Mouse (Mus musculus): ENCODE results near the gene Slc37a1. TPM values are rescaled to one million over a fixed set of nuclear protein-coding genes. Genes with fewer than 3 reads are reported as not detected.
A peak's percentile ranks its signal among the peaks of the same experiment; 100 is the strongest.

Gene Slc37a1
- total and polyA plus RNA-seq, 2 experiments: 1.4 to 4.7 TPM

DNA sequence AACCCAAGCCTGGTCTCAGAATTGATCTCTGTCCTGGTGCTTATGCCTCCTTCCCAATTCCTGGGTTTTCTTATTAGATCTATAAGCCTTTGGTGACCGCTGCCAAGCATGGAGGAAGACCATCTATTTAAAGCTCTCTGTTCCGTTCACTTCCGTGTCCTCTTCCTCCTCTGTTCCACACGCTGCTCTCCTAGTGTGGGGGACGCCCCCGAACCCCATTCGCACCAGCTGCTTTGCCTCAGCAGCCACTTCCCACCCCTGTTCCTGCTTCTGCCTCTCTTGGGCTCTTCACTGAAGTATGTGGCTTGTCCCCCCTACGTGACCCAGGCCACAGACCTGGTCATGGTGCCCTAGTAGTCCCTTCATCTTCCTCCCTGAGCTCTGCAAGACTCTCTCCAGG is 37.6 kb downstream of the Slc37a1 start:
- no peak for TF ChIP-seq POLR2A (IDR thresholded peaks at IDR 0.05; ENCODE audit: extremely low read depth, insufficient read depth, low read length)
- no peak for TF ChIP-seq CTCF (IDR thresholded peaks at IDR 0.05; ENCODE audit: low read depth, low read length)
- WGBS: 92% methylated on average over 8 of the region's 8 CpGs
- H3K9ac ChIP-seq (ENCODE audit: low read depth, low read length): no peak overlapping the region

DNA sequence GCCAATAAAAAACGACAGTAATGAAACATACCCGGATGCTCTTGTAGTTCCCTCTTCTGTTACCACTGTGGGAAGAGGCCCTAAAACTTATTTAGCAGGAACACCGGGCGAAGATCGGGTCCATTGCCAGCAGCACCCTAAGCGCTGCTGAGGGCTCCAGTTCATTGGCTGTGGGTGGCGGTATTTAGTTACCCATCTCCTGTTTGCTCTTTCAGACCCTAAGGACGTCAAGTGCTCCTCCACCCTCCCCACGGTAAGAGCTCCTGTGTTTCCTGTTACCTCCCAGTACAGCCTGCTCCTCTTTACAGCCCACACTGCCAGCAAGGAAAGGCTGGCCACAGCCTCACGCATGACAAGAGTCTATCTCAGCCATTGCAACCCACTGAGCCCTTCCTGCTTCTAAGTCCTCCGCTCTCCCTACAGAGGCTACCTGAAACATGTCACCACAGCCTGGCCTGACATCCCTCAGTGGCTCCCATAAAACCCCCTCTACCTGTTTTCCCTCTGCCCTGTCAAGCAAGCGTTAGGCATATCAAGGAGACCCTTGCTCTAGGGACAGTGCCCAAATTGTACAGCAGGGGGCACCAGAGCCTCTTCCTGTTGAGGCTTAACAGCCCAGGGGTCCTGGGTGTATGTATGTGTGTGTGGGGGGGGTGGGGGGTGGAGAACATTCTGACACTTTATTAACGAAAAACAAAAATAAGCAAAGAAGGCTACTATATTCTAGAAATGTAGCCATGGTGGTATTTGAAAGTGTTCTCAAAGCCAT is 39.0 kb downstream of the Slc37a1 start:
- no peak overlapping the region for H3K4me3 ChIP-seq (ENCODE audit: insufficient read depth, low read depth, low read length)
- H3K4me1 ChIP-seq (ENCODE audit: control insufficient read depth, insufficient read depth, low read length): peaks cover 12% of the 10 kb centered on the region
- no peak for DNase-seq (ENCODE audit: extremely low read depth, low read depth, low spot score)
- no peaks in the 10 kb centered on the region for H3K36me3 ChIP-seq (ENCODE audit: control insufficient read depth, insufficient read depth, low read length)
- H3K27ac ChIP-seq (replicated peaks; ENCODE audit: insufficient read depth, low read depth, low read length): no peak overlapping the region
- no peak overlapping the region for H3K9ac ChIP-seq (ENCODE audit: low read depth, low read length)
- no peaks in the 10 kb centered on the region for H3K79me2 ChIP-seq (ENCODE audit: control insufficient read depth, insufficient read depth, low read length)
- no peaks in the 10 kb centered on the region for H3K27me3 ChIP-seq (ENCODE audit: control insufficient read depth, insufficient read depth, low read length)
- WGBS: 77% methylated on average over 13 of the region's 13 CpGs
- no peak for TF ChIP-seq POLR2A (IDR thresholded peaks at IDR 0.05; ENCODE audit: extremely low read depth, insufficient read depth, low read length)
- peak; percentile 60; the same call in 1 of the 2 replicates for TF ChIP-seq CTCF (IDR thresholded peaks at IDR 0.05; ENCODE audit: low read depth, low read length)

More for the DNA sequence above, 37.6 kb downstream of the Slc37a1 start:
- Histone ChIP-seq H3K4me3 (ENCODE audit: insufficient read depth, low read depth, low read length) (no peak overlapping the region), H3K4me1 (ENCODE audit: control insufficient read depth, insufficient read depth, low read length) (peaks cover 17% of the 10 kb centered on the region), H3K27me3 (ENCODE audit: control insufficient read depth, insufficient read depth, low read length) (no peaks in the 10 kb centered on the region), H3K36me3 (ENCODE audit: control insufficient read depth, insufficient read depth, low read length) (no peaks in the 10 kb centered on the region), H3K79me2 (ENCODE audit: control insufficient read depth, insufficient read depth, low read length) (no peaks in the 10 kb centered on the region), H3K27ac (replicated peaks; ENCODE audit: insufficient read depth, low read depth, low read length) (no peak overlapping the region)
- no peak for DNase-seq (ENCODE audit: extremely low read depth, low read depth, low spot score)

DNA sequence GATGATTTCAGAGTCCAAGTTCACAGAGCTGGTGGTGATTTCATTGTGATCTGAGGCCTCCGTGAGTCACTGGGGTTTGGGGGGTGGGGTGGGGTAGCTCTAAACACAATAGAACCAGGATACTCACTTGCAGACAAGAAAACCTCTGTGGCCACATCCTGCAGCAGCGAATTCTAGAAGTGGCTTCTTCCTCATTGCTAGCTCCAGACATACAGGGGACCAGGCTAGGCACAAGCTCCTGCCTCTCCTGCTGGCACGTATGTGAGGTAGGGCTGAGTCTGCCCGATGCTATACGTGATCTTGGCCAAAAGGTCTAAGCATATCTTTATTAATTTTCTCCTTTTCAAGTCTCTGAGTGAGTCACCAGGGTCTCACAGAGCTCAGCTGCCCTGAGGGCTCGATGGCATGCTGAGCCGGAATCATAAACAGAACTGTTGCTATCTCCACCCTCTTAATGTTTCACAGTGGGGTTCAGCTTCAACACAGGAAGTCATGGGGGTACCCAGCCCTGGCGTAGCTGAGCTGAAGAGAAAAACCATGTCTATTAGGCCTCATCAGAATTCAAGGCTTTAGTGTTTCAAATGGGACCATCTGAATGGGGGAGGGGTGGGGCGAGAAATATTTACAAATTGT is 39.7 kb downstream of the Slc37a1 start:
- WGBS: 86% methylated on average over 9 of the region's 9 CpGs
- H3K36me3 ChIP-seq (ENCODE audit: control insufficient read depth, insufficient read depth, low read length): no peaks in the 10 kb centered on the region

DNA sequence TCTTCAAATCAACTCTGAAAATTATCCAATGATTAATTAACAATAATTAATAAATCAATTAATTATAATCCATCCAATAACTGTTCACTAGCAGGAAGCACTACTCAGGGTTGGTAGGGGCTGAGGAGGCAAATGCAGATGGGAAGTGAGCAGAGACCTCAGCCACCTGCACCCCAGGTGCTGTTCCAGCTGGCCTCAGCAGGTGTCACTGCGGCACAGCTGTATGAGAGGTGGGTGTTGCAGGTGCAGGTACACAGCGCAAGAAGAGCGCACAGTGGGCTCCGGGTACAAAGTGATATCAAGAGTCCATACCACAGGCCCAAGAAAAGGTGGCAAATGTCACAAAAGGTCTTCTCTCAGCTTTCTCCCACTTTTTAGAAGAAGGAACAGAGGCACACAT is 41.9 kb downstream of the Slc37a1 start:
- Histone ChIP-seq H3K4me1 (ENCODE audit: control insufficient read depth, insufficient read depth, low read length) (peaks cover 8% of the 10 kb centered on the region), H3K9ac (ENCODE audit: low read depth, low read length) (no peak overlapping the region), H3K27ac (replicated peaks; ENCODE audit: insufficient read depth, low read depth, low read length) (no peak overlapping the region), H3K27me3 (ENCODE audit: control insufficient read depth, insufficient read depth, low read length) (no peaks in the 10 kb centered on the region), H3K79me2 (ENCODE audit: control insufficient read depth, insufficient read depth, low read length) (no peaks in the 10 kb centered on the region), H3K36me3 (ENCODE audit: control insufficient read depth, insufficient read depth, low read length) (no peaks in the 10 kb centered on the region), H3K4me3 (ENCODE audit: insufficient read depth, low read depth, low read length) (no peak overlapping the region)
- WGBS: 63% methylated on average over 4 of the region's 4 CpGs
- DNase-seq (ENCODE audit: extremely low read depth, low read depth, low spot score): no peak
- TF ChIP-seq CTCF (IDR thresholded peaks at IDR 0.05; ENCODE audit: low read depth, low read length) (peak; percentile 74), POLR2A (IDR thresholded peaks at IDR 0.05; ENCODE audit: extremely low read depth, insufficient read depth, low read length) (no peak)

More for the DNA sequence above, 39.7 kb downstream of the Slc37a1 start:
- no peak for DNase-seq (ENCODE audit: extremely low read depth, low read depth, low spot score)
- no peak overlapping the region for H3K27ac ChIP-seq (replicated peaks; ENCODE audit: insufficient read depth, low read depth, low read length)
- no peak overlapping the region for H3K9ac ChIP-seq (ENCODE audit: low read depth, low read length)
- no peak for TF ChIP-seq CTCF (IDR thresholded peaks at IDR 0.05; ENCODE audit: low read depth, low read length)
- TF ChIP-seq POLR2A (IDR thresholded peaks at IDR 0.05; ENCODE audit: extremely low read depth, insufficient read depth, low read length): no peak
- H3K4me3 ChIP-seq (ENCODE audit: insufficient read depth, low read depth, low read length): no peak overlapping the region
- peaks cover 12% of the 10 kb centered on the region for H3K4me1 ChIP-seq (ENCODE audit: control insufficient read depth, insufficient read depth, low read length)
- H3K27me3 ChIP-seq (ENCODE audit: control insufficient read depth, insufficient read depth, low read length): no peaks in the 10 kb centered on the region
- H3K79me2 ChIP-seq (ENCODE audit: control insufficient read depth, insufficient read depth, low read length): no peaks in the 10 kb centered on the region

DNA sequence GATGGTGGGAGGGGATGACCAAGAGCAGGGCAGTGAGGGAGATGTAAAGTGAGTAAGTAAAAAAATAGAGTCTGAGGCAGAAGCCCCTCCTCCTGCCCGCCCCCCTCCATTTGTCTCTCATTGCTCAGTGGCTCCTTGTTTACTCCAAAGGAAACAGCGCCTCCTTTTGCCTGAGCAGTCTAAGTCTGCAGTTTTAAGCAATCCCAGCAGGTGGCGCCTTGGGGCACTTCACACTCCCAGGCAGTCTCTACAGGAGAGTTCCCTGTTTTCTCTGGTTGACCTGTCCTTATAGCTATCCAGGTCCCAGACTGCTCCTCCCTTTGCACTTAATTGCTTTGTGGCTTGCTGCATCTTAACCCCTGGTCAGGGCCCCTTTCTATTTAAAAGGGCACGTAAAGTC is 44.0 kb downstream of the Slc37a1 start:
- H3K4me1 ChIP-seq (ENCODE audit: control insufficient read depth, insufficient read depth, low read length): peaks cover 3% of the 10 kb centered on the region; the same call in 1 of the 2 replicates
- no peaks in the 10 kb centered on the region for H3K79me2 ChIP-seq (ENCODE audit: control insufficient read depth, insufficient read depth, low read length)
- TF ChIP-seq CTCF (IDR thresholded peaks at IDR 0.05; ENCODE audit: low read depth, low read length) (peak; percentile 74), POLR2A (IDR thresholded peaks at IDR 0.05; ENCODE audit: extremely low read depth, insufficient read depth, low read length) (no peak)
- DNase-seq (ENCODE audit: extremely low read depth, low read depth, low spot score): peak; percentile 53
- H3K4me3 ChIP-seq (ENCODE audit: insufficient read depth, low read depth, low read length): no peak overlapping the region
- 76% methylated on average over 4 of the region's 4 CpGs for WGBS
- H3K27ac ChIP-seq (replicated peaks; ENCODE audit: insufficient read depth, low read depth, low read length): no peak overlapping the region
- H3K9ac ChIP-seq (ENCODE audit: low read depth, low read length): no peak overlapping the region
- no peaks in the 10 kb centered on the region for H3K27me3 ChIP-seq (ENCODE audit: control insufficient read depth, insufficient read depth, low read length)
- H3K36me3 ChIP-seq (ENCODE audit: control insufficient read depth, insufficient read depth, low read length): no peaks in the 10 kb centered on the region

DNA sequence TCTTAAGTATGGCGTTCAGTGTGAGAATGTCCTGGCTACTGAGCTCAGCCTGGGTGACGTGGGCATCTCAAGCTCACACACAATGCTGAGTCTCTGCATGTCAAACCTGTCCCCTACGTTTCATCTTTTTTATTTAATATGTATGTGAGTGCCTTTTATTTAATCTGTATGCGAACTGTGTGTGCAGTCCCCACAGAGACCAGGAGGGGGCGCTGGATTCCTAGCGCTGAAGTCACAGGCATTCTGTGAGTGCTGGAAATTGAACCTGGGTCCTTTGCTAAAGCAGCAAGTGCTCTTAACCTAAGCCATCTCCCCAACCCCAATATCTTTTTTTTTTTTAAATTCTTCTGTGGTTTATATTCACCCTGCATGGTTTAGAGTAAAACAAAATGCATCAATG is 44.7 kb downstream of the Slc37a1 start:
- Histone ChIP-seq H3K36me3 (ENCODE audit: control insufficient read depth, insufficient read depth, low read length) (no peaks in the 10 kb centered on the region), H3K79me2 (ENCODE audit: control insufficient read depth, insufficient read depth, low read length) (no peaks in the 10 kb centered on the region), H3K4me3 (ENCODE audit: insufficient read depth, low read depth, low read length) (no peak overlapping the region), H3K9ac (ENCODE audit: low read depth, low read length) (no peak overlapping the region), H3K27ac (replicated peaks; ENCODE audit: insufficient read depth, low read depth, low read length) (peak overlapping the region; percentile 65), H3K4me1 (ENCODE audit: control insufficient read depth, insufficient read depth, low read length) (peaks cover 3% of the 10 kb centered on the region; the same call in 1 of the 2 replicates), H3K27me3 (ENCODE audit: control insufficient read depth, insufficient read depth, low read length) (no peaks in the 10 kb centered on the region)
- WGBS: 91% methylated on average over 6 of the region's 6 CpGs
- DNase-seq (ENCODE audit: extremely low read depth, low read depth, low spot score): no peak
- TF ChIP-seq POLR2A (IDR thresholded peaks at IDR 0.05; ENCODE audit: extremely low read depth, insufficient read depth, low read length): no peak
- TF ChIP-seq CTCF (IDR thresholded peaks at IDR 0.05; ENCODE audit: low read depth, low read length): peak; percentile 30
